Mouse (Mus musculus) heart, postnatal 0 days (tissue): Measurements from ENCODE around the gene Arntl. TPM values are rescaled to one million over a fixed set of nuclear protein-coding genes. Genes with fewer than 3 reads are reported as not detected.
"Not testable (repeated sequence)": the region's sequence is repeated elsewhere in the genome, so short reads cannot be mapped to it uniquely, and the experiment has no call there.

ENCODE experiments used
- ATAC-seq: fragments of 200-750 bp; cut with Nextera tagmentation; 2 replicates; pipeline ENCODE4 v1.8.0; 2017; ENCODE audit warnings: low read depth, moderate number of reproducible peaks, moderate library complexity; ENCODE audit not compliant: insufficient read depth
- DNase-seq: peaks from one replicate; pipeline ENCODE4 v3.0.0-alpha.2; 2016; ENCODE audit warnings: low spot score
- H3K27ac ChIP-seq: fragments of 300-500 bp; sonication (generic); 2 replicates; pipeline ENCODE4 v1.5.1; 2014; ENCODE audit warnings: low read depth, mild to moderate bottlenecking
- H3K27me3 ChIP-seq: fragments of 300-500 bp; sonication (generic); 2 replicates; pipeline ENCODE4 v1.6.1; 2014; ENCODE audit warnings: low read length, mixed read lengths; ENCODE audit not compliant: control insufficient read depth, insufficient read depth
- H3K36me3 ChIP-seq: fragments of 300-500 bp; sonication (generic); replicated peaks from 2 replicates; pipeline ENCODE4 v1.6.1; 2014; ENCODE audit warnings: low read length, mixed read lengths; ENCODE audit not compliant: control insufficient read depth, insufficient read depth
- H3K4me1 ChIP-seq: fragments of 300-500 bp; sonication (generic); 2 replicates; pipeline ENCODE4 v1.6.1; 2014; ENCODE audit warnings: antibody characterized with exemption; ENCODE audit not compliant: control insufficient read depth, insufficient read depth
- H3K4me2 ChIP-seq: fragments of 300-500 bp; sonication (generic); 2 replicates; pipeline ENCODE4 v1.6.1; 2014; ENCODE audit warnings: low read depth, mild to moderate bottlenecking, low read length, moderate library complexity
- H3K4me3 ChIP-seq: fragments of 300-500 bp; sonication (generic); 2 replicates; pipeline ENCODE4 v1.5.1; 2014; ENCODE audit warnings: low read depth, low read length
- H3K9ac ChIP-seq: fragments of 300-500 bp; sonication (generic); replicated peaks from 2 replicates; pipeline ENCODE4 v1.6.1; 2014; ENCODE audit warnings: low read depth, low read length, mixed read lengths
- H3K9me3 ChIP-seq: fragments of 300-500 bp; sonication (generic); replicated peaks from 2 replicates; pipeline ENCODE4 v1.6.1; 2016; ENCODE audit warnings: low read length; ENCODE audit not compliant: control insufficient read depth
- CTCF ChIP-seq: IDR thresholded peaks from 2 replicates; pipeline ENCODE4 v1.5.1; 2016; ENCODE audit warnings: antibody characterized with exemption, control low read depth, low read depth
- EP300 ChIP-seq: IDR thresholded peaks from 2 replicates; pipeline ENCODE4 v1.6.1; 2016; ENCODE audit warnings: antibody characterized with exemption, low read depth
- WGBS: fragments of 180-500 bp; shearing (Covaris S2); extraction: QIAGEN DNeasy Blood & Tissue Kit; methylation state at CpG from one replicate; pipeline ENCODE4 v1.1.7; 2014; 5-methylcytosine and 5-hydroxymethylcytosine counted together
- polyA plus RNA-seq: library from polyadenylated mRNA; unstranded; fragments of >200 nt; fragmentation: Nextera tagmentation; extraction: Ambion mirVana; gene quantifications from 2 replicates; pipeline ENCODE4 v1.2.1, GENCODE M21; 2015
- total RNA-seq: library from RNA; depleted of rRNA; stranded (reverse); fragments of >200 nt; gene quantifications from 2 replicates; pipeline ENCODE4 v1.2.3, GENCODE M21; 2014; ENCODE audit warnings: low replicate concordance

Gene Arntl
- total and polyA plus RNA-seq, 2 experiments from 2014 or later: 4.6 to 9.3 TPM

GRCm38 (mm10) chr7:113261690-113262089 is 54.4 kb downstream of the Arntl start:
- ATAC-seq (no peak), DNase-seq (no peak)
- Histone ChIP-seq H3K27ac (no peak overlapping the region), H3K4me1 (peaks cover 12% of the 10 kb centered on the region; the same call in 1 of the 2 replicates), H3K9me3 (no peaks in the 10 kb centered on the region), H3K9ac (no peak overlapping the region), H3K36me3 (no peaks in the 10 kb centered on the region), H3K27me3 (no peaks in the 10 kb centered on the region), H3K4me2 (no peak overlapping the region), H3K4me3 (no peak overlapping the region)
- 58% methylated on average over 3 of the region's 3 CpGs for WGBS
- no peak for TF ChIP-seq CTCF
- TF ChIP-seq EP300: no peak

DNA sequence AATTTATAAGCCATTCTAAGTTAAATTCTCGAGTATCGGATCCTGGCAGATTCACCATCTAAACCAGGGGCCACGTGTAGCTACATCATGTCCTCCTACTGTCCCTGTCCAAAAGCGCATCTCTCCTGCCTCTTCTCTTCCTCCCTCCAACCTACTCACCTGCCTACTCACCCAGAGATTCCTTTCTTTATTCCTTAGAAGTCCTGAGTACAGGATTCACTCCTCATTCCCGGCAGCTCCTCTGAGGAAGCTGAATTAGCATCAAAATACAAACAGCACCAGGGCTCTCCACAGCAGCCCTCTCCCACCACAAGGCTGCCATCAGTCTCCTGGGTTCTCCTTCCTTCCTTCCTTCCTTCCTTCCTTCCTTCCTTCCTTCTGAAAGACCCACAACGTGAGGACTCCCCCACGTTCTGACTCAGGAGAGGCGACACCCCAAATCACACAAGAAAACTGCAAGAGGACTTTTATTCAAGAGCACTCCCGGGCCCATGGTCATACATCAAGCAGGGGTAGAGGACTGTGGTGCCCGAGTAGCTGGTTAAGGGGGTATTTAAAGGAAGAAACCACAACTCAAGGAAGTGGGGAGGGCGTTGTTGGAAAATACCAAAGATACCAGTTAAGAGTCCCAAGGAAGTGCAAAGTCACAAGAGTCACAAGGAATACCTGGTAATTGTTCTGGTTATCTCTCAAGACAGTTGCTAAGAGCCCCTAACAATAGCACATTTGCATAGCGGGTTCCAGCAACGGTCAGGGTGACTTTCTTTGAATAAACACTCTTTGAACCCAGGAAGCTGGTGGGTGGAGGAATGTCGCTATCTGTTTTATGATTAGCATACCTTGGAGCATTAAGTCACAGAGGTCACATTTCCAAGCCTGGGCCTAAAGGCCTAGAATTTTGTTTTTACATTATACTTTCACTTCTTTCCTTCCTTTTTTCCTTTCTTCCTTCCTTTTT is 55.5 kb downstream of the Arntl start:
- not testable (repeated sequence) for H3K9ac ChIP-seq, ATAC-seq, H3K4me3 ChIP-seq, H3K27ac ChIP-seq, H3K36me3 ChIP-seq, H3K9me3 ChIP-seq, H3K4me2 ChIP-seq, DNase-seq, H3K27me3 ChIP-seq
- WGBS: 57% methylated on average over 14 of the region's 14 CpGs
- peaks cover 12% of the 10 kb centered on the region; the same call in 1 of the 2 replicates for H3K4me1 ChIP-seq

DNA sequence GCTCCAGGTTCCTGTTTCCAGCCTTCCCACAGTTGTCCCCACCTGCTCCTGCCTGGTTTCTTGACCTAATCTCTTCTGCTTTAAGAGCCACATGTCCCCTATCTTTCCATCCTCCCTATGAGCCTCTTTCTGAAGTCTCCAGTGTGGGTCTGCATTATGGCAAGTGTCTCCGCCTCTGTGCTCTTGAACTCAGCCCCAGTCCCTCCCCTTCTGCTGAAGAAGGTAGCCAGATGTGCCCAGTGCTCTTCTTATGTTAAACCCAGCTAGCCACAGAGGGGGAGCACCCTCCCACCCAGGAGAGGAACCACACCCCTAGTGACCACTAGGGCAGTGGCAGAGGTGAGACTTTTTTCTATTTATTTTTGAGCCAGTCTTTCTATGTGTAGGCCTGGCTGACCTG is 56.7 kb downstream of the Arntl start:
- DNase-seq (no peak), ATAC-seq (no peak)
- H3K4me1 ChIP-seq: peaks cover 12% of the 10 kb centered on the region; the same call in 1 of the 2 replicates
- no peaks in the 10 kb centered on the region for H3K36me3 ChIP-seq
- no peak overlapping the region for H3K9ac ChIP-seq
- WGBS: 96% methylated on average over 1 of the region's 1 CpGs
- no peaks in the 10 kb centered on the region for H3K27me3 ChIP-seq
- H3K4me3 ChIP-seq: no peak overlapping the region
- no peaks in the 10 kb centered on the region for H3K9me3 ChIP-seq
- no peak for TF ChIP-seq EP300
- no peak for TF ChIP-seq CTCF
- H3K4me2 ChIP-seq: no peak overlapping the region
- H3K27ac ChIP-seq: no peak overlapping the region

DNA sequence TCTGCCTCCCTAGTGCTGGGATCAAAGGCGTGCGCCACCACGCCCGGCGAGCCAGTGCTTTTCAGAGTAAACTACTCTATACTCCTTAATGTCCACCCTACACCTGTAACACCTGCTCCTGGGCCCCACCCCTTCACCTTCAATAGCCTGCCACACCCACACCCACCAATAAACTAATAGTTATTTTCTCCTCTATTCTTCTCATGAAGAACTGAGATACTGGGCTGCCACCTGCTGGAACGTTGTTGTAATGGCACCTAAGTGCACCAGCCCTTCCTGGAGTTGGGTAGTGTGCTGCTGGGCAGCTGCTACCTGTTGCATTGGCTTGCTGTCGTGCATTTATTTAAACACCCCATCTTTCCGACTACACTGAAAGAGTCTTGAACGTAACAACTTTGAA is 61.0 kb downstream of the Arntl start:
- no peak for ATAC-seq
- Histone ChIP-seq H3K9ac (no peak overlapping the region), H3K9me3 (no peaks in the 10 kb centered on the region), H3K27ac (no peak overlapping the region), H3K4me2 (no peak overlapping the region), H3K36me3 (no peaks in the 10 kb centered on the region), H3K27me3 (no peaks in the 10 kb centered on the region), H3K4me1 (peaks cover 6% of the 10 kb centered on the region), H3K4me3 (no peak overlapping the region)
- WGBS: 76% methylated on average over 9 of the region's 9 CpGs
- peak; percentile 83 for TF ChIP-seq CTCF
- no peak for TF ChIP-seq EP300
- peak; percentile 57 for DNase-seq

- Histone ChIP-seq H3K9me3 (no peaks in the 10 kb centered on the region), H3K36me3 (no peaks in the 10 kb centered on the region), H3K4me2 (no peak overlapping the region), H3K27ac (no peak overlapping the region), H3K4me1 (peaks cover 6% of the 10 kb centered on the region), H3K4me3 (no peak overlapping the region), H3K9ac (no peak overlapping the region), H3K27me3 (no peaks in the 10 kb centered on the region)
- DNase-seq (no peak), ATAC-seq (no peak)
- TF ChIP-seq EP300: no peak
- no peak for TF ChIP-seq CTCF
Measured at GRCm38 (mm10) chr7:113269081-113269480, 61.8 kb downstream of the Arntl start.

- no peak for ATAC-seq
- H3K4me2 ChIP-seq: no peak overlapping the region
- H3K9ac ChIP-seq: no peak overlapping the region
- no peak overlapping the region for H3K4me3 ChIP-seq
- H3K36me3 ChIP-seq: no peaks in the 10 kb centered on the region
- peaks cover 6% of the 10 kb centered on the region for H3K4me1 ChIP-seq
- TF ChIP-seq CTCF (no peak), EP300 (no peak)
- WGBS: 49% methylated on average over 3 of the region's 3 CpGs
- no peak overlapping the region for H3K27ac ChIP-seq
- DNase-seq: no peak
- H3K27me3 ChIP-seq: no peaks in the 10 kb centered on the region
- no peaks in the 10 kb centered on the region for H3K9me3 ChIP-seq
Measured at GRCm38 (mm10) chr7:113269921-113270320, 62.7 kb downstream of the Arntl start.
